Mouse (Mus musculus) liver, adult 2 months (tissue): ENCODE measurements around the gene Rras. TPM values are rescaled to one million over a fixed set of nuclear protein-coding genes. Genes with fewer than 3 reads are reported as not detected.
A peak's percentile ranks its signal among the peaks of the same experiment; 100 is the strongest.

Source experiments
- DNase-seq: peaks from one replicate; pipeline ENCODE4 v3.0.0-alpha.2; 2011; ENCODE audit warnings: low read depth, low spot score; ENCODE audit errors: extremely low read depth
- H3K27ac ChIP-seq: fragments of 200-500 bp; replicated peaks from 2 replicates; pipeline ENCODE4 v1.5.1; 2012; ENCODE audit warnings: low read depth, mild to moderate bottlenecking, control low read depth, inconsistent platforms, low read length; ENCODE audit not compliant: insufficient read depth
- H3K27me3 ChIP-seq: fragments of 200-500 bp; 2 replicates; pipeline ENCODE4 v1.6.1; 2012; ENCODE audit warnings: mild to moderate bottlenecking, moderate library complexity, low read length, inconsistent platforms; ENCODE audit not compliant: control insufficient read depth, insufficient read depth
- H3K36me3 ChIP-seq: fragments of 200-500 bp; 2 replicates; pipeline ENCODE4 v1.6.1; 2012; ENCODE audit warnings: low read length, inconsistent platforms; ENCODE audit not compliant: control insufficient read depth, insufficient read depth
- H3K4me1 ChIP-seq: fragments of 200-500 bp; 2 replicates; pipeline ENCODE4 v1.6.1; 2011; ENCODE audit warnings: low read length; ENCODE audit not compliant: control insufficient read depth, insufficient read depth
- H3K4me3 ChIP-seq: fragments of 200-500 bp; 2 replicates; pipeline ENCODE4 v1.5.1; 2011; ENCODE audit warnings: low read depth, mild to moderate bottlenecking, control low read depth, low read length, moderate library complexity; ENCODE audit not compliant: insufficient read depth
- H3K79me2 ChIP-seq: fragments of 200-500 bp; 2 replicates; pipeline ENCODE4 v1.6.1; 2012; ENCODE audit warnings: inconsistent platforms, mild to moderate bottlenecking, low read length, moderate library complexity; ENCODE audit not compliant: control insufficient read depth, insufficient read depth
- H3K9ac ChIP-seq: fragments of 200-500 bp; 2 replicates; pipeline ENCODE4 v1.6.1; 2012; ENCODE audit warnings: low read depth, mild to moderate bottlenecking, control low read depth, inconsistent platforms, low read length
- CTCF ChIP-seq: fragments of 200-500 bp; IDR thresholded peaks from 2 replicates; pipeline ENCODE4 v1.5.1; 2011; ENCODE audit warnings: low read depth, low read length, control low read depth
- POLR2A ChIP-seq: fragments of 200-500 bp; IDR thresholded peaks from 2 replicates; pipeline ENCODE4 v1.6.1; 2011; ENCODE audit warnings: low read length, control low read depth; ENCODE audit not compliant: insufficient read depth; ENCODE audit errors: extremely low read depth
- WGBS: fragments of 180-500 bp; shearing (Covaris S2); methylation state at CpG from one replicate; pipeline ENCODE4 v1.1.7; 2018; 5-methylcytosine and 5-hydroxymethylcytosine counted together
- polyA plus RNA-seq: library from polyadenylated mRNA; depleted of rRNA; stranded (reverse); fragments of >200 nt; gene quantifications from 2 replicates; pipeline ENCODE4 v1.2.3, GENCODE M21; 2012
- total RNA-seq: library from RNA; depleted of rRNA; stranded (reverse); fragments of >200 nt; gene quantifications from 2 replicates; pipeline ENCODE4 v1.2.3, GENCODE M21; 2014

The Rras gene
- total and polyA plus RNA-seq, 2 experiments = 8.9 to 54.9 TPM

DNA sequence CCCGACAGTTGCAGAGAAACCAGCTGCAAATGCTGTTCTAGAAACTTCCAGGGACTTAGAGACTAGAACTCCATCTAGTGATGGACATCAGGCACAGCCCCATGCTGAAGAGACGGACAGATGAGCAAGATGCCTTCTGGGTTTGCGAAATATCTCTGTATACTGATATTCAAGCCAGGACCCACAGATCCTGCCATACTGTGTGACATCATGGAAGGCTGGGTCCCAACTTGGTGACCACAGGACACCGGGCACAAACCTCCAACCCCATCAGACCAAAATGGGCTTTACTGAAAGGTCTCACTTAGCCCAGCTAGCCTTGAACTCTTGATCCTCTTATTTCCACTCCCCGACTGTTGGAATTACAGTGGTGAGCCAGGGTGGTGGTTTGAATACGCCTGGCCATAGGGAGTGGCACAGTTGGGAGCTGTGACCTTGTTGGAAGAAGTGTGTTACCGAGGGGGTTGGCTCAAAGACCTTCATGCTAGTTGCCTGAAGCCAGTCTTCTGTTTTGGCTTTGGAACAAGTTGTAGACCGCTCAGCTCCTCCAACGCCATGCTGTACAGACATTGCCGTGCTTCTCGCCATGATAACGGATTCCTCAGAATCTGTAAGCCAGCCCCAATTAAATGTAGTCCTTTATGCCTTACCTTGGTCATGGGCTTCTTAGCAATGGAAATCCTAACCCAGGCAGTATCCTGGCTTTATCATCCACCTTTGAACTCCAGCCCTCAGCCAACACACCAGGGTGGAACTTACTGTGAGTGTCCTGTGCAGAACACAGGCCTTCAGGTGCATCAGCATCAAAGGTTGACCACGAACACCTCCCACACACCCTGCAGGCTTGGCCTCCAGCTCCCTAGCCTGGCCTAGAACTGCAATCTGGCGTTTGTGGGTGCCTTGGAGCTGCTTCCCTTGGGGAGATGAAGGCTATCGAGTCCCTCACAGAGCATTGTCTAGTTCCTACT, 6.8 kb downstream of the Rras start:
- peak; percentile 66 for DNase-seq
- Histone ChIP-seq H3K4me1 (peaks cover 7% of the 10 kb centered on the region), H3K27ac (no peak overlapping the region), H3K9ac (no peak overlapping the region), H3K4me3 (no peak overlapping the region), H3K79me2 (no peaks in the 10 kb centered on the region), H3K27me3 (no peaks in the 10 kb centered on the region), H3K36me3 (peaks cover 2% of the 10 kb centered on the region; the same call in 1 of the 2 replicates)
- TF ChIP-seq POLR2A (no peak), CTCF (no peak)
- WGBS = 73% methylated on average over 15 of the region's 15 CpGs

DNA sequence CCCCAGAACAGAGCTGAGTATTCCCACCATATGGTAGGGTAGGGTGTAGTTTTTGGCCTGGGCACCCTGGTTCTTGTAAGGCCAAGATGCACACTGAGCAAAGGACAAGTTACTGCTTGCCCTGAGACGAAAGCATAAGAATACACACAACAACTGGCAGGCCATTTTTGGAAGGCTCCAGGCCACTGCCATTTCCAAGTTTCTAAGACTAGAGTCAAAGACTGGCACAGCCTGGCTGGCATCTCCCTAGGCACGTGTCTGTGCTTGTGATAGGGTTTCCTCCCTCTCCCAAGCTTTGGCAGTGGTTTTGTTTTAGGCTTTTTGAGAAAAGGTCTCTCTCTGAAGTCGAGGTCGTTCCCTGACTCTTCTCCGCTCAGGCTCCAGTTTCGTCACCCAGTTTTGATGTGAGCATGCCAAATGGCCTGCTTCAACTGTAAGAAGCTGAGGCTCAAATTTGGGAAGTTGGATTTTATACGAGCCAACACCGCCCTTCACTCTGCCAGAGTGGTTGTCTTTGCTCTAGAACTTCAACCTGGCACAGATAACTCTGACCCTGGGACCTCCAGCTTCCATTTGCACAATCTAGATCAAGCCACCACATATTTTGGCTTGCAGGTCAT, 8.0 kb downstream of the Rras start:
- Histone ChIP-seq H3K4me1 (peaks cover 7% of the 10 kb centered on the region), H3K4me3 (no peak overlapping the region), H3K27ac (peak overlapping the region; percentile 42), H3K79me2 (no peaks in the 10 kb centered on the region), H3K36me3 (peaks cover 4% of the 10 kb centered on the region; the same call in 1 of the 2 replicates), H3K27me3 (no peaks in the 10 kb centered on the region), H3K9ac (no peak overlapping the region)
- 18% methylated on average over 8 of the region's 8 CpGs for WGBS
- TF ChIP-seq CTCF (no peak), POLR2A (no peak)
- peak; percentile 94 for DNase-seq

DNA sequence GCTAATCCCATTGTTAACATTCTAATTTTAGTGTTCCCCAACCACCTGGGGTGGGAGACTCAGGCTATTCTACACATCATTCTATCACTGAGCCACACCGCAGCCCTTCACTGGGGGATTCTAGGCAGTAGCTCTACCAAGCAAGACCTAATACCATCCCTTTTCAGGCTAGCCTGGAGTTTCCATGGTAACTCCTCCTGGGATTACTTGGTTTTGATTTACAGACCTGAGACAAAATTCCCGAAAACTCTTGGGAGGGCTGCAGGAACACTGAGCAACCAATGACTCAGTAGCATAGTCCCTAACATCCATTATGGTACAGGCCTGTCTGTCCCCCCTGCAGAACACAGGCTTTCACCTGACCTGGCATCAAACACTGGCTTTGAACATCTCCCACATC, 8.5 kb downstream of the Rras start:
- TF ChIP-seq CTCF = no peak
- no peak for TF ChIP-seq POLR2A
- no peak overlapping the region for H3K4me3 ChIP-seq
- peak overlapping the region; percentile 11; the same call in 1 of the 2 replicates for H3K27ac ChIP-seq
- no peak for DNase-seq
- no peaks in the 10 kb centered on the region for H3K79me2 ChIP-seq
- WGBS = 89% methylated on average over 2 of the region's 2 CpGs
- no peak overlapping the region for H3K9ac ChIP-seq
- peaks cover 7% of the 10 kb centered on the region for H3K4me1 ChIP-seq
- H3K36me3 ChIP-seq = peaks cover 7% of the 10 kb centered on the region; the same call in 1 of the 2 replicates
- H3K27me3 ChIP-seq = no peaks in the 10 kb centered on the region

DNA sequence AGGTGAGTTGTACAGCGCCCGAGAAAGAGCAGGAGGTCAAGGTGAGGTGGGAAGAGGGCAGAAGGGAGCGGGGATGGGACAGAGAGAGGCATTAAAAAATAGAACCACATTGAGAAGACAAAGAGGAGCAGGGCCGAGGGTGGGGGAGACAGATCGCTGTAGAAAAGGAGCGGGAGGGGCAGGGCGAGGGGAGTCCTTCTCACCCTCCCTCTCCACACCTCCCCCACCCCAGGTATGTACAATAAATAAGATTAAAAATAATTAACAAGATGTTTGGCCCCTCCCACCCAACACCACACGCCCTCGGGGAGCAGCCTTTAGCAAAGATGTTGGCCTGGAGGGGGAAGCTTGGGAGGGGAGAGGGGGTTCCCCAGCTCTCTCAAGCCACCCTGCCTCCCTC, 10.0 kb downstream of the Rras start:
- Histone ChIP-seq H3K27ac (no peak overlapping the region), H3K9ac (no peak overlapping the region), H3K79me2 (no peaks in the 10 kb centered on the region), H3K4me1 (peaks cover 7% of the 10 kb centered on the region), H3K36me3 (peaks cover 10% of the 10 kb centered on the region; the same call in 1 of the 2 replicates), H3K27me3 (no peaks in the 10 kb centered on the region), H3K4me3 (no peak overlapping the region)
- no peak for DNase-seq
- WGBS = 88% methylated on average over 9 of the region's 9 CpGs
- TF ChIP-seq CTCF = no peak
- no peak for TF ChIP-seq POLR2A

DNA sequence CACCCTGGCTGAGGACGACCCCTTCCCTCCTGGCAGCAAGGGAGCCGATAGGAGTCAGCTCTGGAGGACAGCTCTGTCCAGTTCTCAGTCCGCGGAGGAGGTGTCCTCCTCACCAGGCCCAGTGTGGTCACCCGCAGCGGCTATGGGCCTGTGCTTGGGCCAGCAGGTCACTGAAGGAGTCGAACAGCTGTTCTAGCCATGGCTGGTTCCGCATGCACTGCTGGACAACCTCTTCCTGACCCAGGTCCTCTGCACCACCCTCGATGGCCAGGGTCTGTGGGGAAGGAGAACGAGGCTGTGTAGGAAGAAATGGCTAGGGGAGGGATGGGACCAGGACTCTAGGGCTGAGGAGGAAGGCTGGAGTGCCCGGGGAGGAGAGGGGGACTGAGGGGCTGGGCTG, 10.6 kb downstream of the Rras start:
- Histone ChIP-seq H3K4me3 (no peak overlapping the region), H3K27ac (no peak overlapping the region), H3K27me3 (no peaks in the 10 kb centered on the region), H3K79me2 (no peaks in the 10 kb centered on the region), H3K9ac (no peak overlapping the region), H3K4me1 (peaks cover 7% of the 10 kb centered on the region), H3K36me3 (peaks cover 13% of the 10 kb centered on the region; the same call in 1 of the 2 replicates)
- DNase-seq = no peak
- WGBS = 90% methylated on average over 11 of the region's 11 CpGs
- TF ChIP-seq POLR2A = no peak
- no peak for TF ChIP-seq CTCF

GRCm38 (mm10) chr7:45029995-45030394, 12.2 kb downstream of the Rras start:
- 91% methylated on average over 6 of the region's 6 CpGs for WGBS
- TF ChIP-seq CTCF (no peak), POLR2A (no peak)
- H3K4me1 ChIP-seq = peaks cover 7% of the 10 kb centered on the region
- no peak overlapping the region for H3K4me3 ChIP-seq
- H3K27ac ChIP-seq = no peak overlapping the region
- H3K36me3 ChIP-seq = peaks cover 25% of the 10 kb centered on the region; the same call in 1 of the 2 replicates
- no peak for DNase-seq
- H3K9ac ChIP-seq = no peak overlapping the region
- no peaks in the 10 kb centered on the region for H3K27me3 ChIP-seq
- H3K79me2 ChIP-seq = no peaks in the 10 kb centered on the region
